Mouse (Mus musculus): Measurements from ENCODE around the gene Rad51c. TPM values are rescaled to one million over a fixed set of nuclear protein-coding genes. Genes with fewer than 3 reads are reported as not detected.
"Not testable (repeated sequence)": the region's sequence is repeated elsewhere in the genome, so short reads cannot be mapped to it uniquely, and the experiment has no call there.

Gene Rad51c
- total and polyA plus RNA-seq, 3 experiments = 0.35 to 1.7 (median 0.89) TPM

- intact Hi-C loops (cut with DNase I) = loop anchor here (1.0 to 5.0 kb wide), 3 partner anchors 17 to 171 kb away; partner anchors contain the start of genes Mtmr4 and Rad51c
- 7% methylated on average over 6 of the region's 6 CpGs for WGBS
- no peak for TF ChIP-seq POLR2A (IDR thresholded peaks at IDR 0.05; ENCODE audit: insufficient read depth, low read depth, low read length)
- peak overlapping the region; percentile 68 for H3K9ac ChIP-seq (ENCODE audit: low read depth, low read length)
- H3K36me3 ChIP-seq (ENCODE audit: control insufficient read depth, insufficient read depth, low read length) = no peaks in the 10 kb centered on the region; the same call in 1 of the 2 replicates
- no peak for DNase-seq
- no peaks in the 10 kb centered on the region for H3K27me3 ChIP-seq (ENCODE audit: control insufficient read depth, insufficient read depth, low read length)
- H3K4me1 ChIP-seq (ENCODE audit: control insufficient read depth, insufficient read depth, low read length) = peaks cover 2% of the 10 kb centered on the region
- peak overlapping the region; percentile 58 for H3K4me3 ChIP-seq
- H3K27ac ChIP-seq = peak overlapping the region; percentile 100
- no peaks in the 10 kb centered on the region for H3K79me2 ChIP-seq (replicated peaks; ENCODE audit: control insufficient read depth, insufficient read depth, low read length)
These were observed 17.0 kb upstream of the Rad51c start for GRCm38 (mm10) chr11:87421760-87422201.

DNA sequence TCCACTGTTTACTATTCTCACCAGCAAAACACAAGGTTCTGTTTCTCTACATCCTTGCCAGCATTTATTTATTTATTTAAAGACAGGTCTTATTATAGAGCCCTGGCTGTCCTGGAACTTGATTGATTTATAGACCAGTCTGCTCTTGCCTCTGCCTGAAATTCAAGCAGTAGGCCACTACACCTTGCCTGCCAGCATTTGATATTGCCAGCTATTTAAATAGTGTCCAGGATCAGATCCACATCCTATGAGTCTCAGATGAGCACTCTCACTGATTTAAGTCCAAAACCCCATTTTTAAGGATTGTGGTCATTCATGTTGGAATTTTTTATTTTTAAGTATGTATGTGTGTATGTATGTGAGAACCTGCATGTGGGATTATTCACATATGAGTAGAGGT lies 16.1 kb upstream of the Rad51c start:
- peaks cover 2% of the 10 kb centered on the region for H3K4me1 ChIP-seq (ENCODE audit: control insufficient read depth, insufficient read depth, low read length)
- no peaks in the 10 kb centered on the region; the same call in 1 of the 2 replicates for H3K36me3 ChIP-seq (ENCODE audit: control insufficient read depth, insufficient read depth, low read length)
- no peak for DNase-seq
- no peaks in the 10 kb centered on the region for H3K27me3 ChIP-seq (ENCODE audit: control insufficient read depth, insufficient read depth, low read length)
- no peak overlapping the region for H3K4me3 ChIP-seq
- no peak for TF ChIP-seq EP300 (IDR thresholded peaks at IDR 0.05; ENCODE audit: insufficient read depth, low read depth, low read length)
- TF ChIP-seq CTCF (IDR thresholded peaks at IDR 0.05) = no peak
- no peak for TF ChIP-seq POLR2A (IDR thresholded peaks at IDR 0.05; ENCODE audit: insufficient read depth, low read depth, low read length)
- intact Hi-C loops (cut with DNase I) = loop anchor here (5.0 kb wide), 1 partner anchor 171 kb away; the partner anchor contains the start of gene Mtmr4
- no peaks in the 10 kb centered on the region for H3K79me2 ChIP-seq (replicated peaks; ENCODE audit: control insufficient read depth, insufficient read depth, low read length)
- H3K9ac ChIP-seq (ENCODE audit: low read depth, low read length) = no peak overlapping the region
- no peak overlapping the region for H3K27ac ChIP-seq

DNA sequence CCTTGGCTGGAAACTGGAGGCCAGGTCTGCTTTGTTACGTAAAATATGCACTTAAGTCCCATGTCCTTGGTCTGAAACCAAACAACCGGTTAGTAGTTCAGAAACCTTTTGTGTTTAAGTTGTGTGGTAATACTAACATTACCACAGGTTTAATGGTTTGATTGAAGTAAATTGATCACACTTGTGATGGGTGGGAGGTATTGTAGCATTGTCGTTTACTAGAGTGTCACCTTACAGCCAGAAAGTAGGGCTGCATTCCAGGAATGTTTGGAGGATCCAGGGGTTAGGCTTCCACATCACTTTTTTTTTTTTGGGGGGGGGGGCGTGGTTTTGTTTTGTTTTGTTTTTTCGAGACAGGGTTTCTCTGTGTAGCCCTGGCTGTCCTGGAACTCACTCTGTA lies 11.4 kb upstream of the Rad51c start:
- Histone ChIP-seq H3K79me2 (replicated peaks; ENCODE audit: control insufficient read depth, insufficient read depth, low read length) (no peaks in the 10 kb centered on the region), H3K27ac (no peak overlapping the region), H3K9ac (ENCODE audit: low read depth, low read length) (no peak overlapping the region), H3K4me3 (no peak overlapping the region), H3K36me3 (ENCODE audit: control insufficient read depth, insufficient read depth, low read length) (no peaks in the 10 kb centered on the region), H3K27me3 (ENCODE audit: control insufficient read depth, insufficient read depth, low read length) (no peaks in the 10 kb centered on the region), H3K4me1 (ENCODE audit: control insufficient read depth, insufficient read depth, low read length) (no peaks in the 10 kb centered on the region)
- 53% methylated on average over 5 of the region's 5 CpGs for WGBS
- no peak for TF ChIP-seq EP300 (IDR thresholded peaks at IDR 0.05; ENCODE audit: insufficient read depth, low read depth, low read length)
- no peak for TF ChIP-seq POLR2A (IDR thresholded peaks at IDR 0.05; ENCODE audit: insufficient read depth, low read depth, low read length)
- no peak for TF ChIP-seq CTCF (IDR thresholded peaks at IDR 0.05)
- intact Hi-C loops (cut with DNase I) = no loop called here
- no peak for DNase-seq

GRCm38 (mm10) chr11:87413412-87413811 lies 8.7 kb upstream of the Rad51c start:
- H3K79me2 ChIP-seq (replicated peaks; ENCODE audit: control insufficient read depth, insufficient read depth, low read length); H3K9ac ChIP-seq (ENCODE audit: low read depth, low read length); H3K27ac ChIP-seq; H3K4me3 ChIP-seq; H3K4me1 ChIP-seq (ENCODE audit: control insufficient read depth, insufficient read depth, low read length); intact Hi-C loops (cut with DNase I); H3K27me3 ChIP-seq (ENCODE audit: control insufficient read depth, insufficient read depth, low read length); DNase-seq; H3K36me3 ChIP-seq (ENCODE audit: control insufficient read depth, insufficient read depth, low read length): not testable (repeated sequence)
- TF ChIP-seq CTCF (IDR thresholded peaks at IDR 0.05) = peak; percentile 46
- WGBS = 53% methylated on average over 3 of the region's 3 CpGs

GRCm38 (mm10) chr11:87404111-87404853 lies 472 bp downstream of the Rad51c start:
- Histone ChIP-seq H3K4me1 (ENCODE audit: control insufficient read depth, insufficient read depth, low read length) (no peaks in the 10 kb centered on the region), H3K27me3 (ENCODE audit: control insufficient read depth, insufficient read depth, low read length) (no peaks in the 10 kb centered on the region), H3K79me2 (replicated peaks; ENCODE audit: control insufficient read depth, insufficient read depth, low read length) (no peaks in the 10 kb centered on the region), H3K9ac (ENCODE audit: low read depth, low read length) (peak overlapping the region; percentile 79), H3K36me3 (ENCODE audit: control insufficient read depth, insufficient read depth, low read length) (no peaks in the 10 kb centered on the region), H3K27ac (peak overlapping the region; percentile 89), H3K4me3 (peak overlapping the region; percentile 74)
- intact Hi-C loops (cut with DNase I) = loop anchor here (1.0 kb wide), 1 partner anchor 18 kb away; no protein-coding TSS in a partner anchor
- peak; percentile 97 to 99 for DNase-seq
- 1% methylated on average over 58 of the region's 58 CpGs for WGBS
- TF ChIP-seq POLR2A (IDR thresholded peaks at IDR 0.05; ENCODE audit: insufficient read depth, low read depth, low read length) (peak; percentile 95), EP300 (IDR thresholded peaks at IDR 0.05; ENCODE audit: insufficient read depth, low read depth, low read length) (no peak; the same call in none of the 2 replicates), CTCF (IDR thresholded peaks at IDR 0.05) (peak; percentile 31)

GRCm38 (mm10) chr11:87398402-87398801 lies 6.4 kb downstream of the Rad51c start:
- H3K36me3 ChIP-seq (ENCODE audit: control insufficient read depth, insufficient read depth, low read length) = no peaks in the 10 kb centered on the region
- no peak for DNase-seq
- H3K9ac ChIP-seq (ENCODE audit: low read depth, low read length) = no peak overlapping the region
- H3K79me2 ChIP-seq (replicated peaks; ENCODE audit: control insufficient read depth, insufficient read depth, low read length) = no peaks in the 10 kb centered on the region
- no peaks in the 10 kb centered on the region for H3K4me1 ChIP-seq (ENCODE audit: control insufficient read depth, insufficient read depth, low read length)
- H3K4me3 ChIP-seq = no peak overlapping the region
- no peak overlapping the region for H3K27ac ChIP-seq
- TF ChIP-seq POLR2A (IDR thresholded peaks at IDR 0.05; ENCODE audit: insufficient read depth, low read depth, low read length) (no peak), EP300 (IDR thresholded peaks at IDR 0.05; ENCODE audit: insufficient read depth, low read depth, low read length) (no peak), CTCF (IDR thresholded peaks at IDR 0.05) (0 out of 2 replicates have a peak, but pooled peaks have one; percentile 16)
- 75% methylated on average over 2 of the region's 2 CpGs for WGBS
- intact Hi-C loops (cut with DNase I) = no loop called here
- no peaks in the 10 kb centered on the region for H3K27me3 ChIP-seq (ENCODE audit: control insufficient read depth, insufficient read depth, low read length)
